Mouse (Mus musculus) stomach, embryonic 14.5 days (tissue): ENCODE data around the gene Rnf113a2. TPM values are rescaled to one million over a fixed set of nuclear protein-coding genes. Genes with fewer than 3 reads are reported as not detected.

ENCODE experiments used
- ATAC-seq: fragments of 200-750 bp; cut with Nextera tagmentation; 2 replicates; pipeline ENCODE4 v1.8.0; 2017; ENCODE audit warnings: low read depth, moderate TSS enrichment; ENCODE audit not compliant: insufficient number of reproducible peaks, insufficient read depth, low FRiP score
- H3K27ac ChIP-seq: fragments of 300-500 bp; sonication (generic); 2 replicates; pipeline ENCODE4 v1.5.1; 2014; ENCODE audit warnings: mild to moderate bottlenecking, low read length, moderate library complexity, mixed read lengths
- H3K27me3 ChIP-seq: fragments of 300-500 bp; sonication (generic); 2 replicates; pipeline ENCODE4 v1.6.1; 2014; ENCODE audit warnings: low read length, control low read depth, mixed read lengths; ENCODE audit not compliant: control insufficient read depth, insufficient read depth
- H3K36me3 ChIP-seq: fragments of 300-500 bp; sonication (generic); 2 replicates; pipeline ENCODE4 v1.6.1; 2014; ENCODE audit warnings: mild to moderate bottlenecking, control low read depth, low read length, moderate library complexity, mixed read lengths; ENCODE audit not compliant: control insufficient read depth, insufficient read depth
- H3K4me1 ChIP-seq: fragments of 300-500 bp; sonication (generic); 2 replicates; pipeline ENCODE4 v1.6.1; 2014; ENCODE audit warnings: low read length, control low read depth, mixed read lengths; ENCODE audit not compliant: control insufficient read depth, insufficient read depth
- H3K4me2 ChIP-seq: fragments of 300-500 bp; sonication (generic); replicated peaks from 2 replicates; pipeline ENCODE4 v1.6.1; 2014; ENCODE audit warnings: low read depth, low read length, control low read depth
- H3K4me3 ChIP-seq: fragments of 300-500 bp; sonication (generic); 2 replicates; pipeline ENCODE4 v1.5.1; 2014; ENCODE audit warnings: low read depth, low read length, control low read depth
- H3K9ac ChIP-seq: fragments of 300-500 bp; sonication (generic); replicated peaks from 2 replicates; pipeline ENCODE4 v1.6.1; 2014; ENCODE audit warnings: low read depth, mild to moderate bottlenecking, control low read depth, low read length, moderate library complexity, mixed read lengths
- H3K9me3 ChIP-seq: fragments of 300-500 bp; sonication (generic); 2 replicates; pipeline ENCODE4 v1.6.1; 2016; ENCODE audit warnings: low read depth, low read length, control low read depth; ENCODE audit not compliant: control insufficient read depth
- WGBS: fragments of 180-500 bp; shearing (Covaris S2); extraction: QIAGEN DNeasy Blood & Tissue Kit; methylation state at CpG from one replicate; pipeline ENCODE4 v1.1.7; 2014; 5-methylcytosine and 5-hydroxymethylcytosine counted together
- polyA plus RNA-seq: library from polyadenylated mRNA; unstranded; fragments of >200 nt; fragmentation: Nextera tagmentation; extraction: Ambion mirVana; gene quantifications from 2 replicates; pipeline ENCODE4 v1.2.1, GENCODE M21; 2014

The Rnf113a2 gene
- polyA plus RNA-seq, 1 experiment from 2014 or later: 26.0 TPM

- H3K4me3 ChIP-seq: no peak overlapping the region
- 0 out of 2 replicates have a peak overlapping the region, but pooled peaks have one; percentile 16 for H3K27ac ChIP-seq
- no peaks in the 10 kb centered on the region for H3K27me3 ChIP-seq
- H3K4me2 ChIP-seq: no peak overlapping the region
- no peaks in the 10 kb centered on the region for H3K4me1 ChIP-seq
- H3K9ac ChIP-seq: no peak overlapping the region
- WGBS: 27% methylated on average over 3 of the region's 3 CpGs
- no peaks in the 10 kb centered on the region for H3K36me3 ChIP-seq
- no peak for ATAC-seq
- no peaks in the 10 kb centered on the region for H3K9me3 ChIP-seq
Observed at GRCm38 (mm10) chr12:84400653-84401052, 16.3 kb upstream of the Rnf113a2 start.

GRCm38 (mm10) chr12:84402923-84403322 is 14.1 kb upstream of the Rnf113a2 start:
- Histone ChIP-seq H3K36me3 (no peaks in the 10 kb centered on the region), H3K4me2 (no peak overlapping the region), H3K27ac (no peak overlapping the region), H3K4me1 (peaks cover 3% of the 10 kb centered on the region; the same call in 1 of the 2 replicates), H3K9ac (no peak overlapping the region), H3K9me3 (no peaks in the 10 kb centered on the region), H3K4me3 (no peak overlapping the region), H3K27me3 (no peaks in the 10 kb centered on the region)
- ATAC-seq: no peak
- WGBS: 63% methylated on average over 9 of the region's 9 CpGs

- Histone ChIP-seq H3K27me3 (no peaks in the 10 kb centered on the region), H3K4me1 (peaks cover 8% of the 10 kb centered on the region; the same call in 1 of the 2 replicates), H3K9ac (no peak overlapping the region), H3K9me3 (no peaks in the 10 kb centered on the region), H3K4me2 (no peak overlapping the region), H3K27ac (no peak overlapping the region), H3K4me3 (no peak overlapping the region), H3K36me3 (no peaks in the 10 kb centered on the region)
- no peak for ATAC-seq
- 83% methylated on average over 6 of the region's 6 CpGs for WGBS
Observed at GRCm38 (mm10) chr12:84404541-84404940, 12.5 kb upstream of the Rnf113a2 start.

- Histone ChIP-seq H3K9ac (no peak overlapping the region), H3K27ac (no peak overlapping the region), H3K4me3 (no peak overlapping the region), H3K4me1 (peaks cover 8% of the 10 kb centered on the region; the same call in 1 of the 2 replicates), H3K27me3 (no peaks in the 10 kb centered on the region), H3K36me3 (no peaks in the 10 kb centered on the region), H3K9me3 (no peaks in the 10 kb centered on the region), H3K4me2 (no peak overlapping the region)
- 62% methylated on average over 4 of the region's 4 CpGs for WGBS
- ATAC-seq: no peak
Observed at GRCm38 (mm10) chr12:84407259-84407658, 9.7 kb upstream of the Rnf113a2 start.

GRCm38 (mm10) chr12:84407874-84408818 is 8.8 kb upstream of the Rnf113a2 start:
- WGBS: 2% methylated on average over 42 of the region's 52 CpGs
- H3K36me3 ChIP-seq: no peaks in the 10 kb centered on the region

GRCm38 (mm10) chr12:84408819-84409507 is 8.0 kb upstream of the Rnf113a2 start, which contains the start of the genes Entpd5 and Bbof1:
TSS of gene Entpd5 (minus strand) at chr12:84409029.
TSS of gene Bbof1 (plus strand) at chr12:84409071.
- 2% methylated on average over 63 of the region's 63 CpGs for WGBS
- H3K4me1 ChIP-seq: peaks cover 8% of the 10 kb centered on the region; the same call in 1 of the 2 replicates
- H3K4me3 ChIP-seq: peak within 1 kb of the TSS; percentile 60
- H3K36me3 ChIP-seq: no peaks in the 10 kb centered on the region
- ATAC-seq: peak; percentile 91
- no peaks in the 10 kb centered on the region for H3K9me3 ChIP-seq
- no peaks in the 10 kb centered on the region for H3K27me3 ChIP-seq
- peak within 1 kb of the TSS; percentile 60 for H3K9ac ChIP-seq
- peak within 1 kb of the TSS; percentile 77 for H3K27ac ChIP-seq
- H3K4me2 ChIP-seq: peak within 1 kb of the TSS; percentile 94

More at GRCm38 (mm10) chr12:84407874-84408818, 8.8 kb upstream of the Rnf113a2 start:
- no peaks in the 10 kb centered on the region for H3K9me3 ChIP-seq
- H3K4me1 ChIP-seq: peaks cover 8% of the 10 kb centered on the region; the same call in 1 of the 2 replicates
- peak overlapping the region; percentile 77 for H3K27ac ChIP-seq
- peak overlapping the region; percentile 94 for H3K4me2 ChIP-seq
- peak; percentile 75 for ATAC-seq
- H3K27me3 ChIP-seq: no peaks in the 10 kb centered on the region
- peak overlapping the region; percentile 60 for H3K9ac ChIP-seq
- H3K4me3 ChIP-seq: peak overlapping the region; percentile 60

GRCm38 (mm10) chr12:84417605-84417922 is 568 bp downstream of the Rnf113a2 start:
- Histone ChIP-seq H3K4me3 (peak overlapping the region; percentile 44), H3K36me3 (no peaks in the 10 kb centered on the region), H3K4me1 (0 out of 2 replicates have a peak, but pooled peaks cover 4% of the 10 kb centered on the region), H3K4me2 (peak overlapping the region; percentile 82), H3K27me3 (no peaks in the 10 kb centered on the region), H3K9me3 (no peaks in the 10 kb centered on the region; the same call in 1 of the 2 replicates), H3K9ac (peak overlapping the region; percentile 39; the same call in 1 of the 2 replicates), H3K27ac (peak overlapping the region; percentile 35; the same call in 1 of the 2 replicates)
- WGBS: 41% methylated on average over 18 of the region's 18 CpGs
- ATAC-seq: peak; percentile 28; the same call in 1 of the 2 replicates

- Histone ChIP-seq H3K4me3 (no peak overlapping the region), H3K9ac (no peak overlapping the region), H3K27me3 (no peaks in the 10 kb centered on the region), H3K27ac (no peak overlapping the region), H3K9me3 (no peaks in the 10 kb centered on the region), H3K4me1 (no peaks in the 10 kb centered on the region), H3K36me3 (no peaks in the 10 kb centered on the region), H3K4me2 (no peak overlapping the region)
- no peak for ATAC-seq
- WGBS: 58% methylated on average over 3 of the region's 3 CpGs
Observed at GRCm38 (mm10) chr12:84423990-84424389, 7.0 kb downstream of the Rnf113a2 start.
